Mouse (Mus musculus) CH12.LX (cell line): ENCODE measurements around the gene Scgb1a1.

Experiments used
- BHLHE40 ChIP-seq: IDR thresholded peaks from 2 replicates; pipeline ENCODE4 v1.6.1; 2011; ENCODE audit warnings: mild to moderate bottlenecking, low read depth, low read length, improper control_type of control experiment
- CTCF ChIP-seq, 2 experiments: IDR thresholded peaks in 1 of 2; conservative IDR thresholded peaks in 1 of 2; 2 replicates each; pipeline ENCODE4 v1.5.1; 2011 to 2012; ENCODE audit warnings: low read depth in 2 of 2, low read length in 2 of 2, improper control_type of control experiment in 1 of 2, inconsistent platforms in 1 of 2, mild to moderate bottlenecking in 1 of 2, moderate library complexity in 1 of 2
- EP300 ChIP-seq: IDR thresholded peaks from 2 replicates; pipeline ENCODE4 v1.6.1; 2011; ENCODE audit warnings: low read length, improper control_type of control experiment
- MAX ChIP-seq: IDR thresholded peaks from 2 replicates; pipeline ENCODE4 v1.6.1; 2011; ENCODE audit warnings: low read length, improper control_type of control experiment
- MAZ ChIP-seq: IDR thresholded peaks from 2 replicates; pipeline ENCODE4 v1.6.1; 2012; ENCODE audit warnings: low read depth, mild to moderate bottlenecking, inconsistent platforms, low read length, improper control_type of control experiment, moderate library complexity
- MEF2A ChIP-seq: IDR thresholded peaks from 2 replicates; pipeline ENCODE4 v1.6.1; 2014; ENCODE audit warnings: low read depth, mild to moderate bottlenecking, inconsistent platforms, low read length, improper control_type of control experiment, borderline replicate concordance
- RAD21 ChIP-seq: IDR thresholded peaks from 2 replicates; pipeline ENCODE4 v1.6.1; 2011; ENCODE audit warnings: low read depth, mild to moderate bottlenecking, low read length, improper control_type of control experiment, moderate library complexity
- ZC3H11A ChIP-seq: IDR thresholded peaks from 2 replicates; pipeline ENCODE4 v1.6.1; 2012; ENCODE audit warnings: low read depth, mild to moderate bottlenecking, inconsistent platforms, low read length, improper control_type of control experiment

GRCm38 (mm10) chr19:9119655-9120425, 32.1 kb upstream of the Scgb1a1 start:
- TF ChIP-seq CTCF (conservative IDR thresholded peaks at IDR 0.05 in 1 of 2, IDR thresholded peaks at IDR 0.05 in 1 of 2; ENCODE audit: low read depth in 2 of 2, low read length in 2 of 2) (no peak), RAD21 (no peak), BHLHE40 (no peak), MAZ (no peak), MAX (no peak), ZC3H11A (no peak), EP300 (no peak), MEF2A (no peak)
